Mouse (Mus musculus): ENCODE measurements at regions not wholly inside any gene's neighbourhood (a gene's known extent, or its start where the extent isn't known, plus 50 kb on each side); places are given as distances from the start of the nearest gene placed in this dataset.

- ATAC-seq (no peak), DNase-seq (ENCODE audit: low spot score) (peak; percentile 15)
- H3K27ac ChIP-seq (ENCODE audit: low read length): no peak overlapping the region
- H3K27me3 ChIP-seq (replicated peaks; ENCODE audit: insufficient read depth, low read length): no peaks in the 10 kb centered on the region
- no peak overlapping the region for H3K9ac ChIP-seq (replicated peaks; ENCODE audit: low read depth)
- no peak overlapping the region for H3K4me2 ChIP-seq (replicated peaks; ENCODE audit: low read depth, low read length)
- no peaks in the 10 kb centered on the region for H3K4me1 ChIP-seq (ENCODE audit: insufficient read depth, low read depth, low read length)
- TF ChIP-seq EP300 (IDR thresholded peaks at IDR 0.05) (no peak), CTCF (IDR thresholded peaks at IDR 0.05) (no peak)
- H3K4me3 ChIP-seq (ENCODE audit: low read depth, low read length): no peak overlapping the region
- no peaks in the 10 kb centered on the region for H3K9me3 ChIP-seq (ENCODE audit: low read length)
- H3K36me3 ChIP-seq (ENCODE audit: insufficient read depth, low read length): no peaks in the 10 kb centered on the region
- 35% methylated on average over 4 of the region's 4 CpGs for WGBS
Measured at GRCm38 (mm10) chr9:80565388-80566024, 100.2 kb upstream of the Impg1 start.

GRCm38 (mm10) chr9:80563655-80564054 lies 98.4 kb upstream of the Impg1 start:
- H3K4me3 ChIP-seq (ENCODE audit: low read depth, low read length): no peak overlapping the region
- H3K27me3 ChIP-seq (replicated peaks; ENCODE audit: insufficient read depth, low read length): no peaks in the 10 kb centered on the region
- H3K9ac ChIP-seq (replicated peaks; ENCODE audit: low read depth): no peak overlapping the region
- DNase-seq (ENCODE audit: low spot score): no peak
- 61% methylated on average over 2 of the region's 2 CpGs for WGBS
- ATAC-seq: no peak
- TF ChIP-seq CTCF (IDR thresholded peaks at IDR 0.05) (no peak), EP300 (IDR thresholded peaks at IDR 0.05) (no peak)
- no peak overlapping the region for H3K4me2 ChIP-seq (replicated peaks; ENCODE audit: low read depth, low read length)
- H3K4me1 ChIP-seq (ENCODE audit: insufficient read depth, low read depth, low read length): no peaks in the 10 kb centered on the region
- no peaks in the 10 kb centered on the region for H3K9me3 ChIP-seq (ENCODE audit: low read length)
- H3K27ac ChIP-seq (ENCODE audit: low read length): no peak overlapping the region
- H3K36me3 ChIP-seq (ENCODE audit: insufficient read depth, low read length): no peaks in the 10 kb centered on the region

- no peak for TF ChIP-seq CTCF (IDR thresholded peaks at IDR 0.05)
- no peak for TF ChIP-seq EP300 (IDR thresholded peaks at IDR 0.05)
- Histone ChIP-seq H3K27me3 (replicated peaks; ENCODE audit: insufficient read depth, low read length) (no peaks in the 10 kb centered on the region), H3K4me1 (ENCODE audit: insufficient read depth, low read depth, low read length) (no peaks in the 10 kb centered on the region), H3K4me3 (ENCODE audit: low read depth, low read length) (no peak overlapping the region), H3K36me3 (ENCODE audit: insufficient read depth, low read length) (no peaks in the 10 kb centered on the region), H3K4me2 (replicated peaks; ENCODE audit: low read depth, low read length) (no peak overlapping the region), H3K27ac (ENCODE audit: low read length) (no peak overlapping the region), H3K9ac (replicated peaks; ENCODE audit: low read depth) (no peak overlapping the region), H3K9me3 (ENCODE audit: low read length) (no peaks in the 10 kb centered on the region)
- DNase-seq (ENCODE audit: low spot score): peak; percentile 13
- ATAC-seq: peak; percentile 30; the same call in 1 of the 2 replicates
- 24% methylated on average over 1 of the region's 1 CpGs for WGBS
Measured at GRCm38 (mm10) chr9:80555531-80556067, 90.3 kb upstream of the Impg1 start.

Data from lung, postnatal 0 days (tissue).